In genomic region chr2:32867354-32867753, GRCm38 (mm10) we compare ENCODE assay signal across 12 mouse cellular contexts. TPM values are rescaled to one million over a fixed set of nuclear protein-coding genes. Genes with fewer than 3 reads are reported as not detected.
A peak's percentile ranks its signal among the peaks of the same experiment; 100 is the strongest.
DNase-seq lines count a peak whose midpoint lies in the region; TF ChIP-seq lines count a peak whose summit lies in the region.
"Had no signal": no experiment of that assay in that cellular context is flagged by ENCODE, and none has a peak within 500 bp of the region (broad histone marks: within the 10 kb centered on the region; RNA-seq: fewer than 3 reads in every experiment).

No protein-coding gene starts in this region.

- no peak for TF ChIP-seq POLR2A in bone marrow macrophage, adult 2 months (IDR thresholded peaks at IDR 0.05; ENCODE audit: borderline replicate concordance, low read depth, low read length)

- no peak overlapping the region for H3K4me3 ChIP-seq in bone marrow macrophage, adult 2 months (ENCODE audit: insufficient read depth, low read length)
- no peak overlapping the region for H3K4me3 ChIP-seq in macrophage (ENCODE audit: inconsistent target)
- no peak overlapping the region for H3K4me3 ChIP-seq in midbrain, embryonic 10.5 days
- no peak overlapping the region for H3K4me3 ChIP-seq in forebrain, embryonic 10.5 days
- H3K4me3 ChIP-seq in limb, embryonic 10.5 days = no peak overlapping the region
- H3K4me3 ChIP-seq: erythroblast, embryonic 14.5 days; midbrain, embryonic 12.5 days had no signal

- H3K9me3 ChIP-seq in midbrain, embryonic 10.5 days (replicated peaks) = no peaks in the 10 kb centered on the region
- H3K9me3 ChIP-seq in forebrain, embryonic 10.5 days = no peaks in the 10 kb centered on the region
- H3K9me3 ChIP-seq in limb, embryonic 10.5 days (replicated peaks) = no peaks in the 10 kb centered on the region
- H3K9me3 ChIP-seq: midbrain, embryonic 12.5 days had no signal

- DNase-seq in urinary bladder, postnatal 14 days (ENCODE audit: low spot score) = peak; percentile 74
- no peak for DNase-seq in urinary bladder, postnatal 10 days (ENCODE audit: low spot score)
- no peak for DNase-seq in midbrain, embryonic 10.5 days (ENCODE audit: low spot score)
- no peak for DNase-seq in forebrain, embryonic 10.5 days (ENCODE audit: extremely low spot score, low spot score)
- DNase-seq in thymus, postnatal 10 days (ENCODE audit: low spot score in 2 of 2) = no peak
- no peak for DNase-seq in limb, embryonic 10.5 days (ENCODE audit: low spot score)
- DNase-seq: right cerebral cortex, adult 18-20 months; thymus, postnatal 36 days had no signal

- H3K27me3 ChIP-seq in midbrain, embryonic 10.5 days (ENCODE audit: low read depth, poor library complexity, severe bottlenecking) = no peaks in the 10 kb centered on the region
- H3K27me3 ChIP-seq in forebrain, embryonic 10.5 days (ENCODE audit: poor library complexity, severe bottlenecking) = no peaks in the 10 kb centered on the region
- H3K27me3 ChIP-seq in limb, embryonic 10.5 days (ENCODE audit: low read depth, poor library complexity, severe bottlenecking) = no peaks in the 10 kb centered on the region
- H3K27me3 ChIP-seq: midbrain, embryonic 12.5 days had no signal

- H3K27ac ChIP-seq in bone marrow macrophage, adult 2 months (ENCODE audit: insufficient read depth, low read depth, low read length) = peak overlapping the region; percentile 68
- peak overlapping the region; percentile 79 for H3K27ac ChIP-seq in macrophage
- no peak overlapping the region for H3K27ac ChIP-seq in midbrain, embryonic 10.5 days (replicated peaks)
- H3K27ac ChIP-seq in forebrain, embryonic 10.5 days = no peak overlapping the region
- no peak overlapping the region for H3K27ac ChIP-seq in limb, embryonic 10.5 days
- H3K27ac ChIP-seq: midbrain, embryonic 12.5 days had no signal

- no peaks in the 10 kb centered on the region for H3K36me3 ChIP-seq in macrophage (ENCODE audit: inconsistent target)
- H3K36me3 ChIP-seq in midbrain, embryonic 10.5 days = no peaks in the 10 kb centered on the region
- H3K36me3 ChIP-seq in forebrain, embryonic 10.5 days (replicated peaks) = no peaks in the 10 kb centered on the region
- H3K36me3 ChIP-seq in limb, embryonic 10.5 days = no peaks in the 10 kb centered on the region
- H3K36me3 ChIP-seq: midbrain, embryonic 12.5 days had no signal

- no peaks in the 10 kb centered on the region for H3K79me2 ChIP-seq in macrophage (ENCODE audit: inconsistent target)

- peaks cover 51% of the 10 kb centered on the region for H3K4me1 ChIP-seq in bone marrow macrophage, adult 2 months (ENCODE audit: control insufficient read depth, insufficient read depth, low read length)
- no peaks in the 10 kb centered on the region; the same call in 1 of the 2 replicates for H3K4me1 ChIP-seq in midbrain, embryonic 10.5 days
- H3K4me1 ChIP-seq in forebrain, embryonic 10.5 days = 0 out of 2 replicates have a peak, but pooled peaks cover 3% of the 10 kb centered on the region
- H3K4me1 ChIP-seq in limb, embryonic 10.5 days = 0 out of 2 replicates have a peak, but pooled peaks cover 3% of the 10 kb centered on the region
- H3K4me1 ChIP-seq: midbrain, embryonic 12.5 days had no signal

- WGBS in macrophage (ENCODE audit: missing documents) = 8% methylated on average over 4 of the region's 4 CpGs
- WGBS in midbrain, embryonic 10.5 days = 82% methylated on average over 4 of the region's 4 CpGs
- WGBS in forebrain, embryonic 10.5 days = 90% methylated on average over 4 of the region's 4 CpGs
- WGBS in limb, embryonic 10.5 days = 87% methylated on average over 4 of the region's 4 CpGs

- no peak for TF ChIP-seq CTCF in bone marrow macrophage, adult 2 months (IDR thresholded peaks at IDR 0.05; ENCODE audit: low read depth, low read length)

RNA-seq across cellular contexts. Expression of gene Fam129b, which starts 8.6 kb away (rescaled TPM):
- polyA plus RNA-seq in bone marrow macrophage, adult 2 months (2012; ENCODE audit: insufficient read depth, insufficient read length, missing spikeins) = 78.3 and 90.1 TPM in 2 replicates
- total RNA-seq in macrophage (2018; cell fraction: chromatin; rRNA removed) = 100 to 1,000 TPM in 13 of 26 experiments, 10 to 100 TPM in 13; 35.9 to 648 (median 91.5) TPM
- total RNA-seq in macrophage (2018; cell fraction: cytosol; rRNA removed) = 100 to 1,000 TPM in 14 of 26 experiments, 10 to 100 TPM in 12; 52.3 to 460 (median 164) TPM
- 100 to 1,000 TPM in 13 of 26 experiments, 10 to 100 TPM in 13; 39.2 to 371 (median 100) TPM for total RNA-seq in macrophage (2018; cell fraction: nucleus; rRNA removed)
- 117 to 240 TPM (median 185 TPM) in 3 replicates for polyA plus RNA-seq in macrophage (2018)
- 23.5 and 25.5 TPM in 2 replicates for polyA plus RNA-seq in midbrain, embryonic 10.5 days (2016; fragmentation: Nextera tagmentation; extraction: Ambion mirVana)
- polyA plus RNA-seq in forebrain, embryonic 10.5 days (2016; fragmentation: Nextera tagmentation; extraction: Ambion mirVana) = 22.8 and 25.3 TPM in 2 replicates
- polyA plus RNA-seq in limb, embryonic 10.5 days (2016; fragmentation: Nextera tagmentation; extraction: Ambion mirVana) = 40.9 and 47.9 TPM in 2 replicates

RNA-seq across cellular contexts. Expression of gene Stxbp1, which starts 20.3 kb away (rescaled TPM):
- 17.1 and 17.7 TPM in 2 replicates for polyA plus RNA-seq in bone marrow macrophage, adult 2 months (2012; ENCODE audit: insufficient read depth, insufficient read length, missing spikeins)
- 10 to 100 TPM; 17.2 to 71.6 (median 25.6) TPM for total RNA-seq in macrophage (2018; cell fraction: chromatin; rRNA removed)
- 10 to 100 TPM; 10.5 to 25.5 (median 16.1) TPM for total RNA-seq in macrophage (2018; cell fraction: cytosol; rRNA removed)
- 10 to 100 TPM; 14.4 to 64.5 (median 22.2) TPM for total RNA-seq in macrophage (2018; cell fraction: nucleus; rRNA removed)
- polyA plus RNA-seq in macrophage (2018) = 9.7 to 16.3 TPM (median 12.2 TPM) in 3 replicates
- 31.4 and 45.6 TPM in 2 replicates for polyA plus RNA-seq in midbrain, embryonic 10.5 days (2016; fragmentation: Nextera tagmentation; extraction: Ambion mirVana)
- 18.7 and 20.8 TPM in 2 replicates for polyA plus RNA-seq in forebrain, embryonic 10.5 days (2016; fragmentation: Nextera tagmentation; extraction: Ambion mirVana)
- polyA plus RNA-seq in limb, embryonic 10.5 days (2016; fragmentation: Nextera tagmentation; extraction: Ambion mirVana) = 10.9 and 12.9 TPM in 2 replicates

Comparison
In these comparisons a context has a peak if more than half of its experiments do, and no peak if none do; other contexts are left out.
1. H3K27ac ChIP-seq: peak in bone marrow macrophage, adult 2 months (single experiment) and macrophage (single experiment); none in midbrain, embryonic 10.5 days (single experiment), forebrain, embryonic 10.5 days (single experiment) and limb, embryonic 10.5 days (single experiment).